Mouse (Mus musculus) small intestine, adult 2 months (tissue): Measurements from ENCODE around the gene Tenm3. TPM values are rescaled to one million over a fixed set of nuclear protein-coding genes. Genes with fewer than 3 reads are reported as not detected.

ENCODE experiments used
- H3K27ac ChIP-seq: fragments of 200-500 bp; 2 replicates; pipeline ENCODE4 v1.5.1; 2012; ENCODE audit warnings: low read depth, low read length, control low read depth, inconsistent platforms; ENCODE audit not compliant: insufficient read depth
- H3K27me3 ChIP-seq: fragments of 200-500 bp; 2 replicates; pipeline ENCODE4 v1.6.1; 2012; ENCODE audit warnings: mild to moderate bottlenecking, moderate library complexity, low read length, inconsistent platforms; ENCODE audit not compliant: control insufficient read depth, insufficient read depth
- H3K36me3 ChIP-seq: fragments of 200-500 bp; 2 replicates; pipeline ENCODE4 v1.6.1; 2012; ENCODE audit warnings: mild to moderate bottlenecking, low read length, control low read depth, inconsistent platforms; ENCODE audit not compliant: control insufficient read depth, insufficient read depth
- H3K4me1 ChIP-seq: fragments of 200-500 bp; 2 replicates; pipeline ENCODE4 v1.6.1; 2012; ENCODE audit warnings: low read length, inconsistent platforms, mixed read lengths; ENCODE audit not compliant: control insufficient read depth, insufficient read depth, insufficient read length
- H3K4me3 ChIP-seq: fragments of 200-500 bp; 2 replicates; pipeline ENCODE4 v1.5.1; 2012; ENCODE audit warnings: low read depth, mild to moderate bottlenecking, control low read depth, inconsistent platforms, low read length, moderate library complexity
- CTCF ChIP-seq: fragments of 200-500 bp; IDR thresholded peaks from 2 replicates; pipeline ENCODE4 v1.5.1; 2012; ENCODE audit warnings: low read depth, mild to moderate bottlenecking, control low read depth, inconsistent platforms, low read length, moderate library complexity, mixed read lengths; ENCODE audit not compliant: insufficient replicate concordance, insufficient read length; ENCODE audit errors: extremely low read depth
- POLR2A ChIP-seq: fragments of 200-500 bp; IDR thresholded peaks from 2 replicates; pipeline ENCODE4 v1.6.1; 2012; ENCODE audit warnings: low read depth, mild to moderate bottlenecking, control low read depth, inconsistent platforms, low read length, moderate library complexity
- WGBS: fragments of 180-500 bp; shearing (Covaris S2); methylation state at CpG from one replicate; pipeline ENCODE4 v1.1.7; 2018; 5-methylcytosine and 5-hydroxymethylcytosine counted together
- polyA plus RNA-seq: library from polyadenylated mRNA; depleted of rRNA; stranded (reverse); fragments of >200 nt; gene quantifications from 2 replicates; pipeline ENCODE4 v1.2.3, GENCODE M21; 2012

Gene Tenm3
- polyA plus RNA-seq, 1 experiment: 1.6 TPM

DNA sequence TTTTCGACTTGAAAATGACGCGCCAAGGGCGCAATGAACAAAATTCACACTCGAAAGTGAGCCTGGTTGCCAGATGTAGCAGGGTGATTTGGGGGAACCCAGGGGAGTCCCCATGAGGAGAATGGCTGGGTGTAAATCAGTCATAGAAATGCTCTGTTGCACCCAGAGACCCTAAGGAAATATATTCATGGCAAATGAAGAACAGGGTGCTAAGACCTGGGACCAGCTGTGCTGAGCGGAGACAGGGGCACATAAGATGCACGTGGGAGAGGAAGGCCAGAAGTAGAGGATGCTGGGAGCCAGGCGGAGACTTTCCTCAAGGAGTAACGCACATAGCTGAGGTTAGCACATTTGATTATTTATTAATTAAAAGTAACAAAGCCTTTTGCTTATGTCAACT is 60.4 kb downstream of the Tenm3 start:
- no peaks in the 10 kb centered on the region for H3K36me3 ChIP-seq
- WGBS: 91% methylated on average over 9 of the region's 9 CpGs
- no peak for TF ChIP-seq CTCF
- TF ChIP-seq POLR2A: no peak
- H3K4me3 ChIP-seq: no peak overlapping the region
- H3K27ac ChIP-seq: no peak overlapping the region
- no peaks in the 10 kb centered on the region for H3K4me1 ChIP-seq
- H3K27me3 ChIP-seq: no peaks in the 10 kb centered on the region

DNA sequence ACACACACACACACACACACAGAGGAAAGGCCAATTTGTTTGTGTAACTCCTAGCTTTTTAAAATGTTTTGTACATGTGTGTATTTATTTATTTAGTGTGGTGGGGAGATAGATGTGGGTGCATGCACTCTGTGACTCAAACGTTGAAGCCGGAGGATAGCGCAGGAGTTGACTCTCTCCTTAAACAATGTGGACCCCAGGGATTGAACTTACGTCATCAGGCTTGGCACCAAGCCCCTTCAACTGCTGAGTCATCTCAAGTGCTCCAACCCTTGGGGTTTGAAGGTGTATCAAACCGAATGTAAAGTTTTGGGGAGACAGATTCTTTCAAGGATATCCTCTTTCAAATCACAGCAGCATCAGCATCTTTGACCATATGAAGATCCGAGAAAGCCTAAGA is 63.1 kb downstream of the Tenm3 start:
- no peaks in the 10 kb centered on the region for H3K36me3 ChIP-seq
- no peak for TF ChIP-seq CTCF
- no peak for TF ChIP-seq POLR2A
- H3K27me3 ChIP-seq: no peaks in the 10 kb centered on the region
- H3K4me1 ChIP-seq: no peaks in the 10 kb centered on the region
- WGBS: 71% methylated on average over 6 of the region's 6 CpGs
- no peak overlapping the region for H3K4me3 ChIP-seq
- H3K27ac ChIP-seq: no peak overlapping the region

DNA sequence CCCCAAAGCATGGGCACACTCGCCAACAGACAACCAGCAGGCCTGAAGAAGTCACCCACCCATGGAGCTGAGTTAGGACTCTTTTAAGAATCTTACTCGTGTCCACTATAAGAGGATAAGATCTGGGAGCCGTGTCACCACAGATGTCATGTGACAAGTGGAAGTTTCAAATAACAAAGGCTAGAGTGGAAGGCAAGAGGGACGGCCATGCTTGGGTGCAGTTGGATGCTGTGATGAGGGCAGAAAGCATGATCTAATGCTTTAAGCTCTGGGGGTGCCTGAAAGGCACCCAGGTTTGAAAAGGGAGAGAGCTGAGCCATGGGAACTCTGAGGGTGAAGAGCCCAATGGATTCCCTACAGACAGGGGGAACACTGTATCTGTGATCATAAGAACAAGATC is 64.6 kb downstream of the Tenm3 start:
- no peaks in the 10 kb centered on the region for H3K36me3 ChIP-seq
- no peak overlapping the region for H3K4me3 ChIP-seq
- H3K27ac ChIP-seq: no peak overlapping the region
- H3K4me1 ChIP-seq: no peaks in the 10 kb centered on the region
- H3K27me3 ChIP-seq: no peaks in the 10 kb centered on the region
- WGBS: 78% methylated on average over 4 of the region's 4 CpGs
- no peak for TF ChIP-seq POLR2A
- TF ChIP-seq CTCF: no peak

DNA sequence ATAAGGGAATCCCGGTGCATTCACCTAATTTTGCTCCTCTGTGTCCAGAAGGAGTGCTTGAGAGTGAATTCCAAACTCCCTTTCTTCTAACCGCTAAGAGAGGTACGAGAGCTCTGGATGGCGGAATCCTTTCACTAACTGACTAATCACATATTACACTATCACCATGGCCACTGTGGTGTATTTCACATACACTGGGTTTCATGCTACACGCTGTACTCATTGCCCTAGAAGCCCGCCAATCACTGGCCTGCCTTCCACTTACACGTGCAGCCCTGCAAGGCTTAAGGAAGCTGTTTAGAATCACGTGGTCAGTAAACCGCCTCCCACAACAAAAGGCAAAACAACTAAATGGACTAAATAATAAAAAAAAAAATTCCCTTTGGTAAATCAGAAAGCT is 67.7 kb downstream of the Tenm3 start:
- no peaks in the 10 kb centered on the region for H3K4me1 ChIP-seq
- 68% methylated on average over 9 of the region's 9 CpGs for WGBS
- no peaks in the 10 kb centered on the region for H3K36me3 ChIP-seq
- no peak overlapping the region for H3K4me3 ChIP-seq
- H3K27me3 ChIP-seq: no peaks in the 10 kb centered on the region
- no peak for TF ChIP-seq CTCF
- TF ChIP-seq POLR2A: no peak
- H3K27ac ChIP-seq: no peak overlapping the region

DNA sequence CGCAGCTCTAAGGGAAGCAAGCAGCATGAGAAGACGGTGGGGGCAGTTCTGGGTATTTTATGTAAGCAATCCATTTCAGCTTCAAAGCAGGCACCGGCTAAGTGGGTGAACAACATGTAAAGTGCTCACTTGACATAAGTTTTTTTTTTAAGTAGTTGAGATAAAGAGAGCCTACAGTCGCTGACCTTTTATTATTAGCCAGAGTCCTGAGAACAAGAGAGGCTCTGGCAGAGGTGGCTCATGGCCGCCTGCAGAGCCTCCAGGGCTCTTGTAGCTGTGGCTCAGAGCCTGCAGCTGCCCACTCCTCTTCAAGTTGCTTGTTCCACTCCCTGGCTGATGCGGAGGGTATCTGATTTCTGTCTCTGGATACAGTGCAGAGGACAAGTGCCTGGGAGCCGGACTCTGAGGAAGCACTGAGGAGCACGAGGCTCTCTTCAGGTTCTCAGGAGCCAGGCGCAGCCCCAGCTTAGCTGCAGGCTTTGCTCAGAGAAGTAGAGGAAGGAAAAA is 68.2 kb downstream of the Tenm3 start:
- TF ChIP-seq CTCF: no peak
- TF ChIP-seq POLR2A: no peak
- no peaks in the 10 kb centered on the region for H3K36me3 ChIP-seq
- H3K27me3 ChIP-seq: no peaks in the 10 kb centered on the region
- H3K4me1 ChIP-seq: no peaks in the 10 kb centered on the region
- no peak overlapping the region for H3K27ac ChIP-seq
- H3K4me3 ChIP-seq: no peak overlapping the region
- 32% methylated on average over 9 of the region's 9 CpGs for WGBS

DNA sequence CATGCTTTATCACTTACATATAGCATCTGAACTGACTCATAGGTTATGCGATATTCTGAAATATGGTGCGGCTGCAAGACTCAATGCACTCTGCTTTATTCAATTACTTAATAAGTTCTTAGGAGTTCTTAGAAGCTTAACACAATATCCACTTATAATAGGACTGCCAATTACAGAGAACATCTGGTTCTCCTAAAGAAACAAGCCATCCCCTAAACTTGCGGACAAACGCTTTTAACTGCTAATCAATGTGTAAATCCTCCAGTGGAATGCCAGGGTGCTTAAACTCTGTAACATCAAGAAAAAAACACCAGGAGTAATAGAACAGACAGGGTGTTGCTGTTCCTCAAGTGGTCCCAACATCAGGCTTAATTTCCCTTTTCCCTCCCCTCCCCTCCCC is 68.9 kb downstream of the Tenm3 start:
- Histone ChIP-seq H3K4me3 (no peak overlapping the region), H3K27me3 (no peaks in the 10 kb centered on the region), H3K27ac (no peak overlapping the region), H3K36me3 (no peaks in the 10 kb centered on the region), H3K4me1 (no peaks in the 10 kb centered on the region)
- WGBS: 83% methylated on average over 4 of the region's 4 CpGs
- TF ChIP-seq POLR2A: no peak
- no peak for TF ChIP-seq CTCF

DNA sequence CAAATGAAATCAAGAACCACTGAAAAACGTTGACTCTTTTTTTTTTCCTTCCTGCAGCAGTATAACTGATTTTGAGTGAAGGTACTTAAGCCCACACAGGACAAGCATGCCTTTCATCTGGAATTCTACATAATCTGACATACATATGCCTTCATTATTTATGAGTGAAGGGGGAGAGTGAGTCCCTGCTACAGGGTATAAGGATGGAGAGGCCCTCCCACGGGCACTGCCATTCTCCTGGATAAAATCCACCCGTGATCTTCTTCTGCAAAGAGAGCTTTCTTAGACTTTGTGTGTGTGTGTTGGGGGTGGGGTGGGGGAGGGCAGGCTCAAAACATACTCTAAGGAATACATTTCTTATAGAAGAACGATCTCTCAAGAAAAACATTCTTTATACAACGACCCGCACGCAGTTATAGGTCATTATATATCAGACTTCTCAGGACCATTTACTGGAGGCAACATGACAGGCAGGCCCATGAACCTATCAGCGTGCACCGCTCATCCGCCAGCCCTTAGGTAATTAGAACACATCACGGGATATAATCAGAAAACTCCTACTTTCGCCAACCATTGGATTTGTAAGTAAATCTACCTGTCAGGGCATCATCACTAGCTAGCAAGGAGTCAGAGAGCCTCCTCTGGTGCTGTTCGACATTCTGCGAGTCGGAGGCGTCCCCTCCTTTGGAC is 77.1 kb downstream of the Tenm3 start:
- 82% methylated on average over 16 of the region's 16 CpGs for WGBS
- H3K4me3 ChIP-seq: no peak overlapping the region
- H3K27me3 ChIP-seq: no peaks in the 10 kb centered on the region
- no peak overlapping the region for H3K27ac ChIP-seq
- H3K4me1 ChIP-seq: no peaks in the 10 kb centered on the region
- H3K36me3 ChIP-seq: no peaks in the 10 kb centered on the region
- no peak for TF ChIP-seq POLR2A
- no peak for TF ChIP-seq CTCF

DNA sequence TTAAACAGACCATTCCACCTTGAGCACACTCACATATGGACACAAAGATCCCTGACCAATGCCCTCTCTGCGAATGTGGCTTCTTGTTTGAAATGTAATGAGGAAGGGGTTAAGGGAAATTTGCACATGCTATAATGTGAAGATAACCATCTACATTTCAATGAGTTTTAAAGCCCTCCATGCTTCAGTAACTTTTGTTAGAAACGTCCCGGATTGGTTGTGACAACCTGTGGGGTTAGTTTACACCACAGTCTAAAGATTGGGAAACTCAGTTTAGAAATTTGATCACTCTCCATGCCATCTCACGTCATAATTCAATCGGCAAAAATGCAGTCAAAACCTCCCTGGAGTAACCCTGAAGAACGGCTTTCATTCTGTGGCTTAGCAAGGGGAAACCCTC is 78.5 kb downstream of the Tenm3 start:
- Histone ChIP-seq H3K4me1 (no peaks in the 10 kb centered on the region), H3K36me3 (no peaks in the 10 kb centered on the region), H3K27ac (no peak overlapping the region), H3K4me3 (no peak overlapping the region), H3K27me3 (no peaks in the 10 kb centered on the region)
- TF ChIP-seq POLR2A: no peak
- TF ChIP-seq CTCF: no peak
- whole genome bisulfite sequencing: 57% methylated on average over 6 of the region's 6 CpGs
